Mouse (Mus musculus): ENCODE measurements around the gene Cnot8.

The Cnot8 gene

GRCm38 (mm10) chr11:58101194-58101720 lies 2.7 kb upstream of the Cnot8 start:
- no peak for TF ChIP-seq GATA4 (IDR thresholded peaks at IDR 0.05; ENCODE audit: insufficient replicate concordance, low read length)

- TF ChIP-seq GATA4 (IDR thresholded peaks at IDR 0.05; ENCODE audit: insufficient replicate concordance, low read length), result no peak
Measured at GRCm38 (mm10) chr11:58102146-58102545, 1.8 kb upstream of the Cnot8 start.

GRCm38 (mm10) chr11:58102581-58103343 lies 1.2 kb upstream of the Cnot8 start:
- no peak for TF ChIP-seq GATA4 (IDR thresholded peaks at IDR 0.05; ENCODE audit: insufficient replicate concordance, low read length)

- no peak for TF ChIP-seq GATA4 (IDR thresholded peaks at IDR 0.05; ENCODE audit: insufficient replicate concordance, low read length)
Measured at GRCm38 (mm10) chr11:58103344-58103653, 654 bp upstream of the Cnot8 start.

- TF ChIP-seq GATA4 (IDR thresholded peaks at IDR 0.05; ENCODE audit: insufficient replicate concordance, low read length), result no peak
Measured at GRCm38 (mm10) chr11:58104351-58104791, 418 bp downstream of the Cnot8 start.

- no peak for TF ChIP-seq GATA4 (IDR thresholded peaks at IDR 0.05; ENCODE audit: insufficient replicate concordance, low read length)
Measured at GRCm38 (mm10) chr11:58107009-58107408, 3.1 kb downstream of the Cnot8 start.

- TF ChIP-seq GATA4 (IDR thresholded peaks at IDR 0.05; ENCODE audit: insufficient replicate concordance, low read length), result no peak
Measured at GRCm38 (mm10) chr11:58107664-58108337, 3.8 kb downstream of the Cnot8 start.

- no peak for TF ChIP-seq GATA4 (IDR thresholded peaks at IDR 0.05; ENCODE audit: insufficient replicate concordance, low read length)
Measured at GRCm38 (mm10) chr11:58116560-58116959, 12.6 kb downstream of the Cnot8 start.

GRCm38 (mm10) chr11:58117044-58117652 lies 13.2 kb downstream of the Cnot8 start:
- no peak for TF ChIP-seq GATA4 (IDR thresholded peaks at IDR 0.05; ENCODE audit: insufficient replicate concordance, low read length)

- TF ChIP-seq GATA4 (IDR thresholded peaks at IDR 0.05; ENCODE audit: insufficient replicate concordance, low read length), result no peak
Measured at GRCm38 (mm10) chr11:58120655-58121054, 16.7 kb downstream of the Cnot8 start.

- no peak for TF ChIP-seq GATA4 (IDR thresholded peaks at IDR 0.05; ENCODE audit: insufficient replicate concordance, low read length)
Measured at GRCm38 (mm10) chr11:58121351-58121750, 17.4 kb downstream of the Cnot8 start.

- no peak for TF ChIP-seq GATA4 (IDR thresholded peaks at IDR 0.05; ENCODE audit: insufficient replicate concordance, low read length)
Measured at GRCm38 (mm10) chr11:58123711-58124110, 19.8 kb downstream of the Cnot8 start.

- TF ChIP-seq GATA4 (IDR thresholded peaks at IDR 0.05; ENCODE audit: insufficient replicate concordance, low read length), result no peak
Measured at GRCm38 (mm10) chr11:58125021-58125420, 21.1 kb downstream of the Cnot8 start.

GRCm38 (mm10) chr11:58126397-58127160 lies 22.6 kb downstream of the Cnot8 start:
- no peak for TF ChIP-seq GATA4 (IDR thresholded peaks at IDR 0.05; ENCODE audit: insufficient replicate concordance, low read length)

GRCm38 (mm10) chr11:58127544-58127943 lies 23.6 kb downstream of the Cnot8 start:
- TF ChIP-seq GATA4 (IDR thresholded peaks at IDR 0.05; ENCODE audit: insufficient replicate concordance, low read length), result peak; percentile 79
